Mouse (Mus musculus): ENCODE results near the gene Scyl2. TPM values are rescaled to one million over a fixed set of nuclear protein-coding genes. Genes with fewer than 3 reads are reported as not detected.
"Not testable (repeated sequence)": the region's sequence is repeated elsewhere in the genome, so short reads cannot be mapped to it uniquely, and the experiment has no call there.

The Scyl2 gene
- polyA plus RNA-seq, 1 experiment from 2014 or later: 10.5 TPM

- H3K27ac ChIP-seq: no peak overlapping the region
- H3K27me3 ChIP-seq: no peaks in the 10 kb centered on the region
- no peak overlapping the region for H3K4me2 ChIP-seq (replicated peaks)
- WGBS: 94% methylated on average over 3 of the region's 3 CpGs
- H3K9me3 ChIP-seq: no peaks in the 10 kb centered on the region
- H3K4me1 ChIP-seq (replicated peaks): no peaks in the 10 kb centered on the region
- H3K4me3 ChIP-seq (replicated peaks): no peak overlapping the region
- H3K36me3 ChIP-seq: no peaks in the 10 kb centered on the region
- no peak for ATAC-seq
- no peak overlapping the region for H3K9ac ChIP-seq (replicated peaks)
Measured at GRCm38 (mm10) chr10:89697956-89698355, 11.9 kb upstream of the Scyl2 start.

GRCm38 (mm10) chr10:89696270-89696669, 10.2 kb upstream of the Scyl2 start:
- not testable (repeated sequence) for H3K4me1 ChIP-seq (replicated peaks); ATAC-seq; H3K4me2 ChIP-seq (replicated peaks); H3K27me3 ChIP-seq; H3K36me3 ChIP-seq; H3K4me3 ChIP-seq (replicated peaks); H3K27ac ChIP-seq; H3K9ac ChIP-seq (replicated peaks); H3K9me3 ChIP-seq
- WGBS: 79% methylated on average over 2 of the region's 2 CpGs

- ATAC-seq: no peak
- Histone ChIP-seq H3K4me3 (replicated peaks) (no peak overlapping the region), H3K36me3 (no peaks in the 10 kb centered on the region), H3K27ac (no peak overlapping the region), H3K27me3 (no peaks in the 10 kb centered on the region), H3K4me2 (replicated peaks) (no peak overlapping the region), H3K9ac (replicated peaks) (no peak overlapping the region), H3K4me1 (replicated peaks) (no peaks in the 10 kb centered on the region), H3K9me3 (no peaks in the 10 kb centered on the region)
- WGBS: 82% methylated on average over 20 of the region's 20 CpGs
Measured at GRCm38 (mm10) chr10:89695194-89695911, 9.3 kb upstream of the Scyl2 start.

DNA sequence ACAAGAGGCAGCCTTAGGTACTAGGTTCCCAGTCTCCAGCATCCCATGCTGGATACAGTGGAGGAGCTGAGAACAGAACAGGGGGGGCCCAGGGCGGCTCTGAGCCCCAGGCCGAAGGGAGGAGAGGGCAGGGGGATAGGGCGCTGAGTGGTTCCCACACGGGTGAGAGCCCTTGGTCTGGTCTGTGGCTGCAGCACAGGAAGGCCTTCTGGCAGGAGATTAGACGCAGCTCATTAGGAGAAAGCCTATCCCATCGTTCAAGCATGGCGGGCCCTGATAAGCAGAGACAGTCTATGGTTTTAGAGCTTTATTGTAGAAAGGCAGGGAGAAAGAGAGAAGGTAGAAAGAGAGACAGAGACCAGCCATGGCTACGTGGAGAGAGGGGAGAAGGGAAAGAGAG, 3.9 kb upstream of the Scyl2 start:
- no peak overlapping the region for H3K9ac ChIP-seq (replicated peaks)
- no peak for ATAC-seq
- no peaks in the 10 kb centered on the region for H3K36me3 ChIP-seq
- no peak overlapping the region for H3K4me3 ChIP-seq (replicated peaks)
- 58% methylated on average over 8 of the region's 8 CpGs for WGBS
- H3K4me1 ChIP-seq (replicated peaks): peaks cover 11% of the 10 kb centered on the region
- no peak overlapping the region for H3K4me2 ChIP-seq (replicated peaks)
- no peaks in the 10 kb centered on the region for H3K27me3 ChIP-seq
- H3K9me3 ChIP-seq: no peaks in the 10 kb centered on the region
- no peak overlapping the region for H3K27ac ChIP-seq

DNA sequence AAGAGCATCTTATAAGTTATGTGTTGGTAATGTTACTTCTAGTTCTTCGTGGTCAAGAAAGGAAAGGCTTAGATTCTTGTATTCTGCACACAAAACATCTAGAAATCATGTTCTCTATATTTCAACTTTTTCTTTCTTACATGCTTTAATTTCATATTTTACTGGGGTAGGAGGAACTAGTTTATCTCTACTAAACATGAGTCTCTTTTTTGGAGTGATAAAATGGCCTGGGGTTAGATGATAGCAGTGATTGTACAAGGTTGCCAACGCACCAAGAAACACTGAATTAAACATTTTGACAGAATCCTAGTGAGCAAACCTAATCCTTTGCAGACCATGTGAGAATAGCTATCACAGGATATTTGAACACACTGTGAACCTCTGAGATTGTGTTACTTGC, 1.4 kb upstream of the Scyl2 start:
- WGBS: 77% methylated on average over 2 of the region's 2 CpGs
- no peak overlapping the region for H3K9ac ChIP-seq (replicated peaks)

GRCm38 (mm10) chr10:89685391-89686138, 520 bp downstream of the Scyl2 start:
- Histone ChIP-seq H3K4me3 (replicated peaks) (peak overlapping the region; percentile 99), H3K4me2 (replicated peaks) (peak overlapping the region; percentile 83), H3K9me3 (no peaks in the 10 kb centered on the region), H3K36me3 (peaks cover 5% of the 10 kb centered on the region), H3K27me3 (no peaks in the 10 kb centered on the region), H3K9ac (replicated peaks) (peak overlapping the region; percentile 94), H3K27ac (peak overlapping the region; percentile 85), H3K4me1 (replicated peaks) (peaks cover 25% of the 10 kb centered on the region)
- under 1% methylated on average over 45 of the region's 51 CpGs for WGBS
- no peak; the same call in 1 of the 2 replicates for ATAC-seq

More for the DNA sequence above, 1.4 kb upstream of the Scyl2 start:
- no peak for ATAC-seq
- peaks cover 25% of the 10 kb centered on the region for H3K4me1 ChIP-seq (replicated peaks)
- H3K27ac ChIP-seq: no peak overlapping the region
- no peak overlapping the region for H3K4me2 ChIP-seq (replicated peaks)
- peaks cover 5% of the 10 kb centered on the region for H3K36me3 ChIP-seq
- H3K27me3 ChIP-seq: no peaks in the 10 kb centered on the region
- H3K4me3 ChIP-seq (replicated peaks): no peak overlapping the region
- H3K9me3 ChIP-seq: no peaks in the 10 kb centered on the region

DNA sequence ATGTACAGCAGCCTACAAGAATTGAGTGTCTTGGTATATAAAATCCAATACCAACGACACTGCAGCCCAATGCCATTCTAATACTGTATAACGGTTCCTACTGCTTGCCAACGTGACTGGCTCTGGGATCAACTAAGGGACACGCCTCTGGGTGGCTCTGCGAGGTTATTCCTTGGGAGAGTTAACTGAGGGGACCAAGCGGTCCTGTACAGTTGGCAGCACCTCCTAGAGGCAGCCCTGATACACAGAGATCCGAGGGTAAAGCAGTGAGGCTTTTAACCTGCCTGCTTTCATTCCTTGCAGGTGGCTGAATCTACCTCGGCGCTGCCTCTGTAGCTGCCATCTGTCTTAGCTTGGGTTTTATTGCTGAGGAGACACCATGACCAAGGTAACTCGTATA, 3.1 kb downstream of the Scyl2 start:
- H3K4me2 ChIP-seq (replicated peaks): no peak overlapping the region
- no peak overlapping the region for H3K27ac ChIP-seq
- no peaks in the 10 kb centered on the region for H3K27me3 ChIP-seq
- H3K9ac ChIP-seq (replicated peaks): no peak overlapping the region
- no peak for ATAC-seq
- H3K4me1 ChIP-seq (replicated peaks): peaks cover 25% of the 10 kb centered on the region
- H3K9me3 ChIP-seq: no peaks in the 10 kb centered on the region
- H3K4me3 ChIP-seq (replicated peaks): no peak overlapping the region
- 79% methylated on average over 10 of the region's 10 CpGs for WGBS
- peaks cover 5% of the 10 kb centered on the region for H3K36me3 ChIP-seq

DNA sequence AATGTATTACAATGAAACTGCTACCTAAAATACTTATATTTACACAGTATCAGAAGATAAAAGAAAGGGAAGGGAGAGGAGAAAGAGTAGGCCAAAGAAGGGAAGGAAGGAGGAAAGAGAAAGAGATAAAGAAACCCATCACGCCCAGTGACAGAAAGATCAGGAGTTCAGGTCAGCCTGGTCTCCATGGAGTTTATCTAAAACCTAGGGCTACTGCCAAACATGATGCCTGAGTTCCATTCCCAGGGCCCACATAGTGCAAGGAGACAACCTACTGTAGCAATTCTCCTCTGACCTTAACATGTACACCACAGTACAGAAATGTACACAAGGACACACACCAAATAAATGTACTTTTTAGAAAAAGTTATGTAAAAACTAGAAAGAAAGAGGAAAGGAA, 3.9 kb downstream of the Scyl2 start:
- no peak overlapping the region for H3K4me3 ChIP-seq (replicated peaks)
- no peaks in the 10 kb centered on the region for H3K27me3 ChIP-seq
- peaks cover 5% of the 10 kb centered on the region for H3K36me3 ChIP-seq
- no peak overlapping the region for H3K27ac ChIP-seq
- no peak overlapping the region for H3K9ac ChIP-seq (replicated peaks)
- no peak overlapping the region for H3K4me2 ChIP-seq (replicated peaks)
- peaks cover 25% of the 10 kb centered on the region for H3K4me1 ChIP-seq (replicated peaks)
- WGBS: 81% methylated on average over 1 of the region's 1 CpGs
- H3K9me3 ChIP-seq: no peaks in the 10 kb centered on the region
- no peak for ATAC-seq

- Histone ChIP-seq H3K27me3 (no peaks in the 10 kb centered on the region), H3K9ac (replicated peaks) (no peak overlapping the region), H3K4me1 (replicated peaks) (peaks cover 22% of the 10 kb centered on the region), H3K4me2 (replicated peaks) (no peak overlapping the region), H3K4me3 (replicated peaks) (no peak overlapping the region), H3K27ac (no peak overlapping the region), H3K36me3 (peaks cover 5% of the 10 kb centered on the region), H3K9me3 (no peaks in the 10 kb centered on the region)
- no peak for ATAC-seq
- 94% methylated on average over 4 of the region's 4 CpGs for WGBS
Measured at GRCm38 (mm10) chr10:89681706-89682105, 4.4 kb downstream of the Scyl2 start.

GRCm38 (mm10) chr10:89680517-89680916, 5.6 kb downstream of the Scyl2 start:
- peaks cover 22% of the 10 kb centered on the region for H3K4me1 ChIP-seq (replicated peaks)
- H3K27me3 ChIP-seq: no peaks in the 10 kb centered on the region
- no peak overlapping the region for H3K4me3 ChIP-seq (replicated peaks)
- no peak overlapping the region for H3K4me2 ChIP-seq (replicated peaks)
- peaks cover 5% of the 10 kb centered on the region for H3K36me3 ChIP-seq
- no peak for ATAC-seq
- no peak overlapping the region for H3K9ac ChIP-seq (replicated peaks)
- no peak overlapping the region for H3K27ac ChIP-seq
- H3K9me3 ChIP-seq: no peaks in the 10 kb centered on the region
- 88% methylated on average over 3 of the region's 3 CpGs for WGBS

- Histone ChIP-seq H3K36me3 (peaks cover 5% of the 10 kb centered on the region), H3K9ac (replicated peaks) (no peak overlapping the region), H3K9me3 (no peaks in the 10 kb centered on the region), H3K4me2 (replicated peaks) (no peak overlapping the region), H3K4me3 (replicated peaks) (no peak overlapping the region), H3K4me1 (replicated peaks) (peaks cover 13% of the 10 kb centered on the region), H3K27ac (no peak overlapping the region), H3K27me3 (no peaks in the 10 kb centered on the region)
- WGBS: 89% methylated on average over 1 of the region's 1 CpGs
- no peak for ATAC-seq
Measured at GRCm38 (mm10) chr10:89679448-89679847, 6.6 kb downstream of the Scyl2 start.

DNA sequence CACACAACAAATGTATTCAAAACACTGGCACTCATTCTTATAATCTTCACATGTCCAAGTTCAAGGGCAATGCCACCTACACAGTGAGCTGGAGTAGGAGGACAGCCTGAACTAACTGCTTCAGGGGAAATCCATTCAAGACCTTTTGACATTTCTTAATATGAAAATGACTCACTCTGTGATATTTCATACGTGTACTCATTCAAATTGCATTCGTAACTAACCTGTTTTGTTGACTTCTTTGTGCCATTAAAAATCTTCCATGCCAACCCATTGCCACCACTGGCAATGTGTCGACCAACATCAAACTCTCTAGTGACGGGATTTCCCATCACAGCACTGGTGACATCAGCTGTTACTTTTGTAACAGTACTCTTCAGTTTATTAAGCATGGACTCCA, 8.0 kb downstream of the Scyl2 start:
- Histone ChIP-seq H3K9me3 (no peaks in the 10 kb centered on the region), H3K36me3 (no peaks in the 10 kb centered on the region), H3K4me1 (replicated peaks) (peaks cover 3% of the 10 kb centered on the region; the same call in 1 of the 2 replicates), H3K9ac (replicated peaks) (no peak overlapping the region), H3K27me3 (no peaks in the 10 kb centered on the region), H3K27ac (no peak overlapping the region), H3K4me2 (replicated peaks) (no peak overlapping the region), H3K4me3 (replicated peaks) (no peak overlapping the region)
- no peak for ATAC-seq
- WGBS: 95% methylated on average over 4 of the region's 4 CpGs
